Mouse (Mus musculus) layer of hippocampus, adult 18-20 months (tissue): ENCODE measurements at regions not wholly inside any gene's neighbourhood (a gene's known extent, or its start where the extent isn't known, plus 50 kb on each side); places are given as distances from the start of the nearest gene placed in this dataset.

Experiments
- DNase-seq, 2 experiments: peaks; one replicate each; pipeline ENCODE4 v3.0.0; 2022; ENCODE audit warnings: low spot score in 2 of 2

DNA sequence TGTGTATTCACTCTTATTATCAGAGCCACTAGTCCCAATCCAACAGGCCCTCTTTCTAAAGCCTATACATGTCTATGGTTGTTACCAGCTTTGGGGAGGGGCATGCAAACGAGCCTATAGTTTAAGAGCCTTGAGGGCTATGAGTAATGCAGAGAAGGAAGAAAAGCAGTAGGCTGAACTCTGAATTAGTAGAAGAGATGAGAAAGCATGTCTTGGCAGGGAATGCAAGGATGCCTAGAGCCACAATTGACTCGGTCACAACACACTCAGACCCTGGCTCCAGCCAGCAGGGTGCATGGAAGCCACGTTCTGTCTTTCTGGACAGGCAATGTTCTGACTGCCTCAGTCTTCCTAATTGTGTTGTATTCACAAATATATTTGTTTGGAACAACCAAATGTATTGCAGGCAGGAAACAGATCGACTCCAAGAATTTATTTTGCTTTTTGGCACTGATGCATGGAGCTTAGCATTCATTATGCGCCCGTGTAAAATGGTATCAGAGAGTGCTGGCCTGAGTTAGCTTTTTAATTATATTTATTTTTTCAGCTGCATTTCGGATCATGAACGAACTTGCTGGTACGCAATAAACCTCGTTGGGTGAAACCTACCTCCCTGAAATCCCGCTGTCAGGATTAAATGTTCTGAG is 110.2 kb downstream of the Rybp start:
- peak in 1 of 2 experiments; percentile 55 for DNase-seq

DNA sequence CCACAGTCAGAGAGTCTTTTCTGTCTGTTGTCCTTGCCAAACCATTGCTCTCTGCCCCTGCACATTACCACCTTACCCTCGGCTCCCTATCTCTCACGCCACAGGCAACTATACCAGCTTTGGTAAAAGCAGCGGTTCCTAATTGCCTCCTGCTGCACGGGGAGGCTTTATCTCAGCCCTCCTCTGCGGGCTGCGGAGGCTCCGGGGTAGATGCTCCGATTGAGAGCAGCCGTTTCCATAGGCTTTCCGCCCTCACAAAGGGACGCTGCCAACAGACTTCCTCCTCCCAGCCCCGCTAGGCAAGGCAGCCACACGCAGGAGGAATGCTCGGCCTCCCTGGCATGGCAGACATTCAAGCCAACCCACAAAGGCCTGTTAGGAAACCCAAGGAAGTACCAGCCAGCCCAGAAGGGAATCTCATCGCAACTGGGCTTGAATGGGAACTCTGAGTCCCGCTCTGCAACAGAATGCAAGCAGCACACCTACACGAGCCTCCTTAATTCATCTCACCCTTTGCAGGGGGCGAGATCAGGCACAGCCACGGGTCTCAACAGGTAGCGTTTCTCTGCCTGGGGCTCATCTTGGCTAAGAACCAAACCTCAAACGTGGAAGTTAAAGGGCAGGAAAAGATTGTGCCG is 116.5 kb downstream of the Rybp start:
- DNase-seq = peak; percentile 80 to 91

DNA sequence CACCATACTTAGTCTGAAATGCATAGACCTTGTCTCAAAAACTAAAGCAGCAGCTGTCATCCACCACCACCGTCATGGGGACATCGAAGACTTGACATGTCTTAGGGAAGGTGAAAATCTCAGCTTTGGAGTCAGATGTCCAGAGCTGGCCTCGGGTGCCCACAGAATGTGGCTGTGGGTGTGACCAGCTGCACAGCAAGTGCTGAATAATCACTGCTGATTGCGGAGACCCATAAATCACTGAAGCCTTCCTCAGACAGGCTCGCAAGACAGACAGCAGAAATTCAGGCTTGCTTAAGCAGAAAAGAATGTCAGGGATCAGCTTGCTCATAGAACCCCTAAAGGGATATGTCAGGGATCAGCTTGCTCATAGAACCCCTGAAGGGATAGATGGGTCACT is 120.0 kb downstream of the Rybp start:
- no peak for DNase-seq

DNA sequence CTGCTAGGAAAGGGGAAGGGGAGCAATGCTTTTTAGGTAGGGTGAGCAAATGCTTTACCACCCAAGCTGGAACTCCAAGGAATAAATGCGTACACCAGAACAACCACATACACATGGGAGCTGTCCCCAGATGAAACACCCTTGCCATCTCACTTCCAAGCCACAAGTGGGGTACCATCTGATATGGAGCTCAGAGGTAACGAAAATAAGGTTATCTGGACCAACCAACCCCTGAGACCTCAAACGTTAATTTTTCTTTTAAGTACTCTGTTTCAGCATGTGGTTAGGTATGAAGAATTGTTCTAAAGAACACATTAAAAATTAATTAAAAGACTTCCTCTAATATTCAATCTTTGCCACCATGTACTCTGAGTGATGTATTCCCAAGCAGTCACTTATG is 121.5 kb downstream of the Rybp start:
- no peak for DNase-seq

DNA sequence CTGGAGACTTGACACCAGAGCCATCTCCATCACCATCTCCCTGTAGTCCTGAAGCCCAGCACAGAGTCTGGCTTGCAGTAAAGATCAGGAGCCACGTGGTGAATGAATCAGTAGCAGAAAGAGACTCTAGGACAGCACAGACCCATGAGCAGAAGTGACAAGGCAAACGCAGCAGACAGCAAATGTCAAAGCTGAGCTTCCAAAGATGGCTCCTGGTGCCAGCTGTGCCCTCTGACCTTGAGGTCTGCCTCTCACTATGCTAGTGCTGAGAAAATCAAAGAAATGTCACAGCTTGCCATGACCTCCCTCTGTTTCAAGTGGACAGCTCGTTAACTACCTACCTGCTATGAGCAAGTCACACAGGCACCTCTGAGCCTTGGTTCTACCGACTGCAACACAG is 123.1 kb downstream of the Rybp start:
- DNase-seq = no peak

DNA sequence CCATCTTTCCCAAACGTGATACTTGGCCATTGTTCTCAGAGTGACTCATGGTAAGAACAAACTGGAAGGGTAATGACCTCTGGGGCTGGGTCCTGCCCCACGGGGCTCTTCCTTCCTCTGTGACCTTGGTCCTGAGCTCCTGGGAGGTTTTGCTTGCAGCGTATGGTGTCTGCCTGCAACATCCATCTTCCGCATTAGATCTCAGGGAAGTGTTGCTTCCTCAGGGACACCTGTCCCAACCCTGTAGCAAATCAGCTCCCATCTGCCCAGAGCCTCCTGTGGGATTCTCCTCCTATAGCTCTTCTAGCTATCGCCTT is 123.5 kb downstream of the Rybp start:
- no peak for DNase-seq

DNA sequence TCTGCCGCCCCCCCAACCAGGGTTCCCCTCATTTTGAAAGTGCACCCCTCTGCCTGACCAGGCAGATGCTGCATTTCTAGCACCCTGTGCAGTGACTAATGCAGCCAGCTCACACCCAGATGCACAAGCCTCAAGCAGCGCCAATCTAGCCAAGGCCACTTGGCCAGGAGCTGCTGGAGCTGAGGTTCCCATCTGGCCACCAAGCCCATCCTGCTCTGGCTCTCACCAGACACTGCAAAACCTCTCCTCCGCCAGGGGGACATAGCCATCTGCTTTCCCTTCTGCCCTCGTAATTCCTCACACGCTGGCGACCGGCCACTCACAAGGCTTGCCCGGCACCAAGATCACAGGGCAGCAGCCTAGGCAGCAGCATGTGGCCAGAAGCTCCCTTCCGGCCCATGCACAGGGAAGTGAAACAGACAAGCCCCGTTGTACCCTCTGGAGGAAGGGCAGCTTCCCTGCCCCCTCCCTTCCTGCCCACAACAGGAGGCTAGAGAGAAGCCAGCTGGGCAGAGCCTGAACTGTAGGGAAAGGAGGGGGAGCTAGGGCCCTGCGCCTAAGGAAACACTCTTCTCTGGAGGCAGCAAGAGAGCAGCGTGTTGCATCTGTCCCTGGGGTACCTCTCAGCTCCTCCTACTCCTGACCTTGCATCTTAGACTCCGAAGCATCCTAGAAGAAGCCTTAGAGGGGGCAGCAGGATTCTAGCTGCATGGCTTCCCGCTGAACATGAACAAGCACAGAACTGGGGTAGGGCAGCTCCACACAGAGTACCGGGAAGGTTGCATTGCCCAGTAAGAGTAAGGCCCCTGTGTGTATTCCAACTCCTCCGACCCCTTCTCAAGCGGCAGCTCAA is 124.1 kb downstream of the Rybp start:
- DNase-seq = peak; percentile 39 to 70

DNA sequence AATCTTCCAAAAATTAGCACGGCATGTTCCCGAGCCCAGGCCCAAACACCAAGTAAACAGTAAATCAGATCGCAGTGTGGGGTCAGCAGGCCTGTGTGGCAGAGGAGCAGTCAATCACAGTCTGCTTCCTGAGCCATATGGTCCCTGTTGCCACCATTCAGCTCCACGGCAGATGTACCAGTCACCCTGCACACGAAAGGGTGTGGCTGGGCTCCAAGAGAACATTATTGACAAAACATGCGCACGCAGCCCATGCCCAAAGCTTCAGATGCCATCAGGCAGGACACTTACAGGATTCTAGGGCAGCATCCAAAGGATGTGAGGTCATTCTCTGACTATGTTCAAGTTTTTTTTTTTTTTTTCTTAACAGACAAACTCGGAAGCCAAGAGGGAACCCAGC is 126.6 kb downstream of the Rybp start:
- DNase-seq = no peak

DNA sequence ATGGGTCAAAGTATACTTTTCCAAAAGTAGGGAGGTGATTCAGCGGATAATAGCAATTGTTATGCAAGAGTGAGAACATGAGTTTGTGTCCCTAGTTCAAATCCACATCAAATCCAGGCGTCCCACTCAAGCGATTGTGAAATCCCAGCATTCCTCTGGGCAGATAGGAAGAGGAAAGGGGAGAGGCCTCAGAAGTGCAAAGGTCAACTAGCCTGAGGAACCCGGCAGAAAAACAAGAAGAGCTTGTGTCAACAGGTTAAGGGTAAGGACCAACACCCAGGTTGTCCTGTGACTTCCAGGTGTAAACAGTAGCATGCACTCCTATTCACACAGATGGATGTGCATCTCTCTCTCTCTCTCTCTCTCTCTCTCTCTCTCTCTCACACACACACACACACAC is 127.5 kb downstream of the Rybp start:
- no peak for DNase-seq

DNA sequence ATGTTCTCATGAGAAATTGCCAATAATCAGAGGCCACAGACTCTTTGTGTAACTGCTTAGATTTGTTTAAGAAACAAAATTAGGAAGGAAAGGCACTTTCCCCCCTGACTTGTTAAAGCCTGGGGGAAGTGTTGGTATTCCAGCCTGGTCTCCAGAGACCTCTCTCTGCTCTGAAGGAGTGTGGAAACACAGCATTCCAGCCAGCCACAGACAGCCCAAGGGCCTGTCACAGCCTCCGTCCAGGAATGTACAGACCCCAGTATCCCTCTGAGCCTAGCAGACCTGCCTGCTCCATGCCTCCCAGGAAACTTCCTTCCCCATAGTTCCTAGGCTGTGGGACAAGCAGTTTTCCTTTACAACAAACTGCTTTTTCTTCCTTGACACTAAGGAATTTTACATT is 128.0 kb downstream of the Rybp start:
- DNase-seq = no peak

DNA sequence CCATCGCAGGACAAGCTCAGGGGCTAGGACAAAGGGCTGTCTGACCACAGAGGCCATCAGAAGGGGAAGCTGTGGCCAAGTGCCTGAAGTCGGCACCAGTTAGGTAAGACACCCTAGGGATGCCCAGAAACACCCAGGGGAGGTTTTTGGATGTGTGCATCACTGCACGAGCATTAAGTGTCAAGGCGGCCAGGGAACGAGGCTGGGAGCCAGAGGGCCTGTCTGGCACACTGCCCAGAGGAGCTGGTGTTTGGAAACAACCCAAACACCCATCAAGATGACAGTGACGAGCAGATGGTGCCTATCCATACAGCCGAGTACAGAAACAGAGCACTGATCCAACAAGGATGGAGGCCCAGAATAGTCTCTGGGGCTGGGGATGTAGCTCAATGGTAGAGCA is 130.0 kb downstream of the Rybp start:
- DNase-seq = peak; percentile 30 to 36

DNA sequence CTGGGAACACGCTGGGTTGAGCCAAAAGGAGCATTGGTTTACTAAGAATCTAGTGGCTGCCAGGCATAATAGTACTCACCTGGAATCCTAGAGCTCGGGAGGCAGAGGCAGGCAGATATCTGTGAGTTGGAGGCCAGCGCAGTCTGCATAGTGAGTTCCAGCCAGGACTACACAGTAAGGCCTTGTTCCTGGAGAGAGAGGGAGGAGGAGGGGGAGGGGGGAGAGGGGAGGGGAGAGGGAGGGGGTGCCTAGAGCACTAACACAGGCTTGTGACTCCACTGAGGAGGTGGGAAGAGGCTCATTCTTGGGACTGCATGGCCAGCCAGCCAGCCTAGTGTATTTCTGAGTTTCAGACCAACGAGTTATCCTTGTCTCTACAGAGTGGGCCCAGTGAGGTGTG is 131.1 kb downstream of the Rybp start:
- DNase-seq = no peak

DNA sequence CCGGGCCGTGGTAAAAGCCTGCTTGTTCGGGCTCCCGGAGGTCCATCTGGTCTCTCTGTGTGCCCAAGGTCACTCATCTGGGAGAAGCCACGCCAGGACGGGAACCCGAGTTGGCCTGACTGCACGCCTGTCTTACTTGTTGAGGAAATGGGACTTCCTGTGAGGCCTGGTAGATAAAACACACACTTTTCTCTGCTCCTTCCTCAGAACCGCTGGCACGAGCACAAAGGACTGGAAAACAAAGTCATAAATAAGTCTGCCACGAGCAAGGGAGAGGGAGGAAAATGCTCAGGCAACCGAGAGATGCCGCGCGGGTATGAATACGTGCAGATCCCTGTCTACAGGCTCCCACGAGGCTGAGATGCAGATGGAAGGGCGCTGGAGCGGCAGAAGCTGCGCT is 131.6 kb downstream of the Rybp start:
- DNase-seq = no peak

DNA sequence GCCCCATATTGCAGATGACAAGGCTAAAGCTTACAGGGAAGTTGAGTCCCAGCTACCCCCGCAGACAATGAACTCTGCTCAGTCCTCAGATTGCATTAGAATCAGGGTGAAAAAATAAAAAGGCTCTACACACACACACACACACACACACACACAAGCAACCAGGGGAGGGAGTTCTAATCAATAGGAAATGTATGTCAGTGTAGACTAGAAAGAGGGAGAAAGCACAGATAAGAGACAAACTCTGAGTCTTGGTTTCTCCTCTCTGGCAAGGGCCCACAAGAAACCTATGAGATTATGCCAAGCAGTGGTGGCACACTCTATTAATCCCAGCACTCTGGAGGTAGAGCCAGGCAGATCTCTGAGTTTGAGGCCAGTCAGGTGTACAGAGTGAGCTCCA is 135.8 kb downstream of the Rybp start:
- DNase-seq = no peak

DNA sequence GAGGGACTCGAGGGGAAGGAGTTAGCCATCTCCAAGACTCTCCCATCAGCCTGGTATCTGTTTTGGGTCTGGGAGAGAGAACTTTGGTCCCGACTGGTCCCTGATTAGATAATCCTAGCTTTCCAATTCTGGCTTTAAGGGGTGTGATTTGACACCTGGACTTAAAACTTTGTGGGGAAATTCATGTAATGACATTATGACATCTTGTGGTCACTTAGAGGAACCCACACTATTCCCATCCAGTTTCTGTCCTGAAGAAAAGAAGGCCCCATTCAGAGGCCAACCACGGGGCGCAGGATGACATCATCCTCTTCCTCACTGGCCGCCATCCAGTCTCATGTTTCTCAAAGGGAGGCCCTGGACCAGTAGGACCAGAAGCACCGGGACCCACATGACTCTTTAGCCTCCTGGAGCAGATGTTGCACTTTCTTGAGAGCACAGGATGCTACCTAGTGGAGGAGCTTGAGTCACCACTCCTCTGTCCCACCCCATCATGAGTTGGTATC is 136.5 kb downstream of the Rybp start:
- DNase-seq = no peak

DNA sequence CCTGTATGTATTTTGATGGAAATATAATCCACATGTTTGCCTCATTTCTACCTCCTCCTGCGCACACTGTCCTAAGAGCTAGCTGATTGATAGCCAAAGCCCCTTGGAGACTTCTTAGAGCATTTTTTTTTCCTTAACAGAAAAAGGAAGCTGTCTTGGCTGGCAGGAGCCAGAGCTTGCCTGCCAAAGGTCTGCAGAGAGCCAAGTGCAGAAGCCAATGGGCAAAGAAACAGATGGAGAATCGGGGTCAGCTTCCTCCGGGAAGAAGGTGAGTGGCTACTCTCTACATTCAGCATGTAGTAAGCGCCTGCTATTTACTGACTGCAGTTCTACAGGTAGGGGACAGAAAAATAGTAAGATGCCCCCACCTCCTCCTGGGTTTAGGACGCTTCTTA is 137.8 kb downstream of the Rybp start:
- DNase-seq = no peak

DNA sequence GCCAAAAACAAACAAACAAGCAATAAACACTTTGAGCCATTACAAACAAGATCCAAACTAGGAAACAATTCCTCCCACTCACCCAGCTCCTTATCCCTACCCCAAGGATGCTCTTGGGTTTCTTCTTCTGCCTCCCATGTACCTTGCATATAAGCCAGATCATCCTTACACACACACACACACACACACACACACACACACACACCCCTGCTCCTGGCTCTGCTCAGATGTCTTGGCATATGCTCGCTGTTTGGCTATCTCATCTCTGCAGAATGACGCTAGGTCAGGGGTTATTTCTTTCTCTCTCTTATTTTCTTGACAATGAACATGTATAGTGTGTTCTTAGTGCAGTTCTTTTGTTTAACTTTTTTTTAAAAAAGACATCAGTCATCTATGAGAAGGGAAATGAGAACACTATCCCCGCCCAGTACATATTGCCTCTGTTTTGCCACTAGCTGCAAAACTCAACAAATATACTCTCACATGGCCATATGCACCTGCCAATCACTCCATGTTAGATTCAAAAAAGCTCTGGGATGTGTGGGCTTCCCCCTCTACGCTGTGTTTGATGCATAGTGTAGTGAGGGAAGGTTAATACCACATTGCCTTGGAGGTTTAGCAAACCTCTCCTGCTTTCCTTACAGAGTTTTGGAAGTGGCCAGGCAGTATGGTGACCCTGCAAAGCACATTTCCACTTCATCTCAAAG is 138.4 kb downstream of the Rybp start:
- DNase-seq = no peak

DNA sequence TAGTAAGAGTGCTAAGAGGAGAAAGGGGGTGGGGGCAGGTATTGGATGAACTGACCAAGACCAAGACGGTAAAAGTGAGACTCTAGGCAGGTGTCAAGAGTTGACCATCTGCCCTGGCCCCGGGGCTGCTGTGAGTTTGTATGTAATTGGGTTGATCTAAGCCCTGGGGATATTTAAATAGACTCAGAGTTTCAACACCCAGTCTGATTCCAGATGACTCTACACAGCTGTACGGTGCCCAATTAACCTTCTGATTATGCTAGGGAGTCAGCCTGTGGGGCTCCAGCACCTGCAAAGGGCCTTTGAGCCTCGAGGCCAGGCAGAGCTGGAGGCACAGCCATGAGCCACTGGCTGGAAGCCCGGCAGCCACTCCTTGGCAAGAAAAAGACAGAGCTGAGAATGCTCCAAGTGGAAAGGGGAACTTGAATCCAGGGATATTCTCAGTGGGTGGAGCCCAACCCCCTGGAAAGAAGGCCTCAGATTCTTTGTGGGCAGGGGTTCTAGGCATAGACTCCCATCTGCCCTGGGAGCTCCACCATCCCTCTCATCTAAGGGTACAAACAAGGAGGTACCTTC is 140.8 kb downstream of the Rybp start:
- no peak for DNase-seq

DNA sequence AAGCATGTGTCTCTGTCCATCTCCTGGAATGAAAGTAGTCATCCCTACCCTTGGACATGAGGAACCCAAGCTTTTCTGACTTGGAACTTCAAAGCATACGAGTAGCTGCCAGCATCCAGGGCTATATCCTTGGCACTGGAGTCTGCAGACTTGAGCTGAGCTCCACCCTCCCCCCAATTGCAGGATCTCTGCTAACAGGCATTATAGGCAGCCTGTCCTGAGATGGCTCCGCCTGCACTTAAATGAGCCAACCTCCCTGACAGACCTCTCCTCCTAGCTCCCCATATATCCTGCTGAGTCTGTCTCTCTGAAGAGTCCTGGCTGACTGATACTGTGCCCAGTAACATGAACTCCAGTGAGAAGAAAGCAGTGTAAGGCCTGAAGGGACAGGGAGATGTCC is 141.4 kb downstream of the Rybp start:
- no peak for DNase-seq

DNA sequence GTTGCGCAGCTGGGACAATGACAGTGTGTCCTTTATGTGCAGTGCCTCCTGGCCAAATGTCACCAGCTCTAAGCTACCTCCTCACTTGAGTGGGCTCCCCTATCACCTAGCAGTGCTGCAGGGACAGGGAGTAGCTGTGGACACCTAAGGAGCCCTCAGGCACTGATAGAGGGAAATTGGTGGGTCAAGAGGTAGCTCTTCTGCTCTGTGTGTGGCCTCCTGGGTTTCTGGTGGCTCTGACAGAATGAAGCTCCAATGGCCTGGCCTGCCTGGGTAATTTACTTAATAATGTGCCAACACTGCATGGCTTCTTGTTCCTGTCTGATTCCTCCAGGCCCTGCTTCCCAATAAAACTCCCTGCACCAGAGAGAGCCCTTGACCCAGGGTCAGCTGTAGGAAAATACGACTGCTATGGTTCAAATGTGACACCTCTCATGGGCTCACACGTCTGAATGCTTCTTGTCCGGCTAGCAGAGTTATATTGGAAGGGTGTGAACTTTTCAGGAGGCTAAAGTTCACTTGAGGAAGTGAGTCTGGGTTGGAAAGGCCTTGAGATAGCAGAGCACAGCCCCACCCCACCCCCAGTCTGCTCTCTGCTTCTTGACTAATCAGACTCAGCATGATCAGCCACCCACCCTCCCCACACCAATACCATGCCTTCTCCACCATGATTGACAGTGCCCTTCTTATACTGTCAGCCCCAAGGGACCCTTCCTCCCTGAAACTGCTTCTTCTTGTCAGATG is 142.6 kb downstream of the Rybp start:
- DNase-seq = no peak
